Mouse (Mus musculus): Measurements from ENCODE around the gene Rbfox1. TPM values are rescaled to one million over a fixed set of nuclear protein-coding genes. Genes with fewer than 3 reads are reported as not detected.

The Rbfox1 gene
- polyA plus RNA-seq, 1 experiment: 0.21 TPM

GRCm38 (mm10) chr16:7058556-7058955 lies 1173.4 kb downstream of the Rbfox1 start:
- Histone ChIP-seq H3K4me1 (no peaks in the 10 kb centered on the region), H3K27me3 (replicated peaks) (no peaks in the 10 kb centered on the region), H3K9me3 (peaks cover 20% of the 10 kb centered on the region), H3K36me3 (replicated peaks; ENCODE audit: low read length) (no peaks in the 10 kb centered on the region), H3K4me3 (replicated peaks) (no peak overlapping the region)
- TF ChIP-seq FLI1 (IDR thresholded peaks at IDR 0.05; ENCODE audit: low read length) (no peak), GATA1 (IDR thresholded peaks at IDR 0.05; ENCODE audit: borderline replicate concordance, low read length) (no peak)

GRCm38 (mm10) chr16:7059596-7059995 lies 1174.4 kb downstream of the Rbfox1 start:
- no peaks in the 10 kb centered on the region for H3K36me3 ChIP-seq (replicated peaks; ENCODE audit: low read length)
- H3K4me3 ChIP-seq (replicated peaks): no peak overlapping the region
- TF ChIP-seq GATA1 (IDR thresholded peaks at IDR 0.05; ENCODE audit: borderline replicate concordance, low read length): no peak
- no peak for TF ChIP-seq FLI1 (IDR thresholded peaks at IDR 0.05; ENCODE audit: low read length)
- no peaks in the 10 kb centered on the region for H3K4me1 ChIP-seq
- peaks cover 17% of the 10 kb centered on the region for H3K9me3 ChIP-seq
- no peaks in the 10 kb centered on the region for H3K27me3 ChIP-seq (replicated peaks)

GRCm38 (mm10) chr16:7060864-7061263 lies 1175.7 kb downstream of the Rbfox1 start:
- no peak for TF ChIP-seq FLI1 (IDR thresholded peaks at IDR 0.05; ENCODE audit: low read length)
- no peak for TF ChIP-seq GATA1 (IDR thresholded peaks at IDR 0.05; ENCODE audit: borderline replicate concordance, low read length)
- Histone ChIP-seq H3K4me3 (replicated peaks) (no peak overlapping the region), H3K36me3 (replicated peaks; ENCODE audit: low read length) (no peaks in the 10 kb centered on the region), H3K4me1 (no peaks in the 10 kb centered on the region), H3K27me3 (replicated peaks) (no peaks in the 10 kb centered on the region), H3K9me3 (peaks cover 17% of the 10 kb centered on the region)

GRCm38 (mm10) chr16:7062512-7062911 lies 1177.4 kb downstream of the Rbfox1 start:
- H3K4me3 ChIP-seq (replicated peaks): no peak overlapping the region
- H3K36me3 ChIP-seq (replicated peaks; ENCODE audit: low read length): no peaks in the 10 kb centered on the region
- no peak for TF ChIP-seq GATA1 (IDR thresholded peaks at IDR 0.05; ENCODE audit: borderline replicate concordance, low read length)
- no peak for TF ChIP-seq FLI1 (IDR thresholded peaks at IDR 0.05; ENCODE audit: low read length)
- H3K9me3 ChIP-seq: peaks cover 17% of the 10 kb centered on the region
- H3K4me1 ChIP-seq: no peaks in the 10 kb centered on the region
- no peaks in the 10 kb centered on the region for H3K27me3 ChIP-seq (replicated peaks)

- Histone ChIP-seq H3K27me3 (replicated peaks) (no peaks in the 10 kb centered on the region), H3K9me3 (peaks cover 10% of the 10 kb centered on the region), H3K36me3 (replicated peaks; ENCODE audit: low read length) (no peaks in the 10 kb centered on the region), H3K4me3 (replicated peaks) (no peak overlapping the region), H3K4me1 (no peaks in the 10 kb centered on the region)
- TF ChIP-seq GATA1 (IDR thresholded peaks at IDR 0.05; ENCODE audit: borderline replicate concordance, low read length) (no peak), FLI1 (IDR thresholded peaks at IDR 0.05; ENCODE audit: low read length) (no peak)
Observed at GRCm38 (mm10) chr16:7067109-7067508, 1182.0 kb downstream of the Rbfox1 start.

GRCm38 (mm10) chr16:7069599-7069998 lies 1184.4 kb downstream of the Rbfox1 start:
- H3K4me1 ChIP-seq: no peaks in the 10 kb centered on the region
- no peaks in the 10 kb centered on the region for H3K27me3 ChIP-seq (replicated peaks)
- H3K4me3 ChIP-seq (replicated peaks): no peak overlapping the region
- H3K36me3 ChIP-seq (replicated peaks; ENCODE audit: low read length): no peaks in the 10 kb centered on the region
- H3K9me3 ChIP-seq: peaks cover 8% of the 10 kb centered on the region; the same call in 1 of the 2 replicates
- TF ChIP-seq GATA1 (IDR thresholded peaks at IDR 0.05; ENCODE audit: borderline replicate concordance, low read length) (no peak), FLI1 (IDR thresholded peaks at IDR 0.05; ENCODE audit: low read length) (no peak)

- no peaks in the 10 kb centered on the region for H3K27me3 ChIP-seq (replicated peaks)
- TF ChIP-seq GATA1 (IDR thresholded peaks at IDR 0.05; ENCODE audit: borderline replicate concordance, low read length): no peak
- no peak for TF ChIP-seq FLI1 (IDR thresholded peaks at IDR 0.05; ENCODE audit: low read length)
- 0 out of 2 replicates have a peak, but pooled peaks cover 4% of the 10 kb centered on the region for H3K9me3 ChIP-seq
- no peak overlapping the region for H3K4me3 ChIP-seq (replicated peaks)
- no peaks in the 10 kb centered on the region for H3K36me3 ChIP-seq (replicated peaks; ENCODE audit: low read length)
- no peaks in the 10 kb centered on the region for H3K4me1 ChIP-seq
Observed at GRCm38 (mm10) chr16:7074786-7075185, 1189.6 kb downstream of the Rbfox1 start.

GRCm38 (mm10) chr16:7075749-7076148 lies 1190.6 kb downstream of the Rbfox1 start:
- no peaks in the 10 kb centered on the region for H3K4me1 ChIP-seq
- no peak overlapping the region for H3K4me3 ChIP-seq (replicated peaks)
- no peaks in the 10 kb centered on the region for H3K27me3 ChIP-seq (replicated peaks)
- TF ChIP-seq FLI1 (IDR thresholded peaks at IDR 0.05; ENCODE audit: low read length) (no peak), GATA1 (IDR thresholded peaks at IDR 0.05; ENCODE audit: borderline replicate concordance, low read length) (no peak)
- no peaks in the 10 kb centered on the region for H3K36me3 ChIP-seq (replicated peaks; ENCODE audit: low read length)
- peaks cover 9% of the 10 kb centered on the region; the same call in 1 of the 2 replicates for H3K9me3 ChIP-seq

- Histone ChIP-seq H3K27me3 (replicated peaks) (no peaks in the 10 kb centered on the region), H3K9me3 (peaks cover 11% of the 10 kb centered on the region; the same call in 1 of the 2 replicates), H3K36me3 (replicated peaks; ENCODE audit: low read length) (no peaks in the 10 kb centered on the region), H3K4me1 (no peaks in the 10 kb centered on the region), H3K4me3 (replicated peaks) (no peak overlapping the region)
- TF ChIP-seq GATA1 (IDR thresholded peaks at IDR 0.05; ENCODE audit: borderline replicate concordance, low read length) (no peak), FLI1 (IDR thresholded peaks at IDR 0.05; ENCODE audit: low read length) (no peak)
Observed at GRCm38 (mm10) chr16:7076305-7076704, 1191.2 kb downstream of the Rbfox1 start.

- H3K36me3 ChIP-seq (replicated peaks; ENCODE audit: low read length): no peaks in the 10 kb centered on the region
- H3K9me3 ChIP-seq: peaks cover 12% of the 10 kb centered on the region; the same call in 1 of the 2 replicates
- H3K4me1 ChIP-seq: no peaks in the 10 kb centered on the region
- TF ChIP-seq FLI1 (IDR thresholded peaks at IDR 0.05; ENCODE audit: low read length): no peak
- no peak for TF ChIP-seq GATA1 (IDR thresholded peaks at IDR 0.05; ENCODE audit: borderline replicate concordance, low read length)
- H3K27me3 ChIP-seq (replicated peaks): no peaks in the 10 kb centered on the region
- no peak overlapping the region for H3K4me3 ChIP-seq (replicated peaks)
Observed at GRCm38 (mm10) chr16:7076707-7077106, 1191.6 kb downstream of the Rbfox1 start.

Measured in megakaryocyte, embryonic 14.5 days (primary cell).